Mouse (Mus musculus) embryo, embryonic 11 days (tissue): Measurements from ENCODE around the gene Pla2g7.
"Not testable (repeated sequence)": the region's sequence is repeated elsewhere in the genome, so short reads cannot be mapped to it uniquely, and the experiment has no call there.

ENCODE experiments used
- DNase-seq: peaks from one replicate; pipeline ENCODE4 v3.0.0-alpha.2; 2015

Pla2g7 gene

GRCm38 (mm10) chr17:43567992-43568888 is at the start of gene Pla2g7:
TSS of gene Pla2g7 (plus strand) at chr17:43568098.
- DNase-seq, result peak; percentile 71

DNA sequence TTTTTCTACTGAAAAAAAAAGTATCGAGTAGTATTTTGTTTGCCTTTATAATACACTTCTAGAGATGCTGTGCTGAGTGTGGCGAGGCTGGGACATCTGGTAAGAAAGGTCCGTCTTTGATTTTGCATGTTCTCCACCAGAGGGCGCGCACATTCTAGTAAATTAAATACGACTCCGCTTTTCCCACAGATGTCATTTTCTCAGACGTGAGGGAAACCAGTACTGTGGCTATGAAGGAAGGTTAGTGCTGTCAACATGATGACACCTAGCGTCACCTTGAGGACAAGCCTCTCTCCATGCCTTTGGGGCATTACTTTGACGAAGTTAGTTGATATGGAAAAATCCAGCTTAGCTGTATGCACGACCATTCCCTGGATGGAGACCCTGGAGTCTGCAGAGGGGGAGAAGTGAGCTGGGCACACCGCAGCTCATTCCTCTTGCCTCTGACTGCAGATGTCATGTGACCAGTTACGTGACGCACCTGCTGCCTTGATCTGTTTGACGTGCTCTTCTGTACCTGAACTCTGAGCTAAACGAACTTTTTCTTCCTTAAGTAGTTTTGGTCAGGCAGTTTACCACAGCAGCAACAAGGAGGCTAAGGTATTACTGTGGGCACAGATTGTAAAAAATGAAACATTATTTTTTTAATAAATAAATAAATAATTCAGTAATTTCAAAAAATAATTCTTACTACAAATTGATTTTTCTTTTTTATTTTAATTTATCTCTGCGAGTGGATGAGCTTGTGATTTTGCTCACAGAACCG is 49.1 kb upstream of the Pla2g7 start:
- DNase-seq, result peak; percentile 89

GRCm38 (mm10) chr17:43520166-43520565 is 47.7 kb upstream of the Pla2g7 start:
- no peak for DNase-seq

GRCm38 (mm10) chr17:43530507-43530906 is 37.4 kb upstream of the Pla2g7 start:
- DNase-seq, result no peak

DNA sequence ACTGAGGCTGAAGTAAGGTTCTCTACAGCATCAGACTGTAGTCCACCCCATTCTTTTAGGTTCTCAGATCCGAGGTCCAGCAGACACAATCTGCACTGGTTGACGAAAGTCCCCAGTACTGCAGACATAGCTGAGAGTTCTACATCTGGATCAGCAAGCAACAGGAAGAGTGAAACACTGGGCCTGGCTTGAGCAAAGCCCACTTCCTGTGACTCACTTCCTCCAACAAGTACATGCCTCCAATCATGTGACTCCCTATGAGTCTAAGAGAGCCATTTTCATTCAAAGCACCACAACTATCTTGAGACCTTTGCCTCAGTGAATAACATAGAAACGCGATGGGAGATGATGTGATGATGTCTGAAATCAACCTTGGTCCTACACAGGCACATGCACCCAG is 36.7 kb upstream of the Pla2g7 start:
- DNase-seq, result no peak

GRCm38 (mm10) chr17:43534362-43535222 is 33.3 kb upstream of the Pla2g7 start:
- peak; percentile 87 for DNase-seq

- DNase-seq, result not testable (repeated sequence)
Observed at GRCm38 (mm10) chr17:43536841-43537240, 31.1 kb upstream of the Pla2g7 start.

DNA sequence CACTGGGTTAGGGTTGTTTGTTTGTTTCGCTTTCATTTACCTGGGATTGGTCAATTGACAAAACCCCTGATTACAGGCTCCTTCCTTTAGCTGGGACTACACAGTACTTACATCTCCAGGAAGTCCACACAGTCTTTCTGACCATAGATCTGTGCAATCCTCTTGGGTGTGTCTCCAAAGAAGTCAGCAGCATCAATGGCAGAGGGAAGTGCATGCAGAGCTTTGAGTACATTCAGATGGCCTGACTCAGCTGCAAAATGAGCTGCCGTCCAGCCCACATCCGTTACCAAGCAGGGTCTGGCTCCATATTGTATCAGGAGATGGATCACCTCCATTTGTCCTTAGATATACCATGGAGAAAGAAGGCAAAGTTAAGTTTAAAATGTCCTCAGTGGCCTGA is 29.1 kb upstream of the Pla2g7 start:
- DNase-seq, result no peak

- no peak for DNase-seq
Observed at GRCm38 (mm10) chr17:43543539-43543938, 24.4 kb upstream of the Pla2g7 start, which contains the start of gene Ankrd66. TSS of gene Ankrd66 (minus strand) at chr17:43543639.

GRCm38 (mm10) chr17:43544040-43544439 is 23.9 kb upstream of the Pla2g7 start:
- no peak for DNase-seq

GRCm38 (mm10) chr17:43551122-43551630 is 16.7 kb upstream of the Pla2g7 start:
- DNase-seq, result peak; percentile 42

- DNase-seq, result no peak
Observed at GRCm38 (mm10) chr17:43554516-43555403, 13.1 kb upstream of the Pla2g7 start.

DNA sequence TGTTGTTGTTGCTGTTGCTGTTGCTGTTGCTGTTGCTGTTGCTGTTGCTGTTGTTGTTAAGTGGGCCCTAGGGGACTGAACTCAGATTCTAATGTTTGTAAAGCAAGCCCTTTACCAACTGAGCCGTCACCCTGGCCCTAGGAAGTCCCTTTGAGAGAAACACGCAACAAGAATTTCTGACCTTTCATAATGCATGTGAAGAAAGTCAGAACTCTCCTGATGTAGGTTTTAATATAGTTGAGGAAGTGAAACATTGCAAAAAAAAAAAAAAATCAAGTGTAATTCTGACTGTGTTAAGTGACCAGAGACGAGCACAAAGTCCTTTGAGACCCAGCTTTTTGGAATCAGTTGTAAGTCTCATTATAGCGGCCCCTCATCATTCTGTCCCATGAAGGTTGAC is 10.8 kb upstream of the Pla2g7 start:
- DNase-seq, result no peak

- peak; percentile 34 for DNase-seq
Observed at GRCm38 (mm10) chr17:43557541-43558090, 10.3 kb upstream of the Pla2g7 start.

DNA sequence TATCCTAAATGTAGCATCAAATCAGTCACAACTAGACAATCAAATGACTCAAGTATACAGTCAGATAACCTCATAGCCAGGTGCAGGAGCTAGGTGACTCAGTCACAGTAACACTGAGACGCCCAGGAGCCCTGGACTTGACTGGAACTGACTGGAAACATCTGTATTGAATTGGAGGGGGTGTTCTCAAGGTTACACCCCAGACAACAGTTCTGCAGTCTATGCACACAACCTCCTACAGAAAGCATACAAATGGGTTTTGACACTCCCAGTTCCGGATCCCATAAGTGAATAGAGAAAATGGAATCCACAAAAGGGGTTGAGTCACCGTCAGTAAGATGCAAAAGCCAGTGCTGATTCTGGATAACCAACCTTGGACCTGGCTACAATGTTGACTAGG is 9.2 kb upstream of the Pla2g7 start:
- DNase-seq, result no peak

DNA sequence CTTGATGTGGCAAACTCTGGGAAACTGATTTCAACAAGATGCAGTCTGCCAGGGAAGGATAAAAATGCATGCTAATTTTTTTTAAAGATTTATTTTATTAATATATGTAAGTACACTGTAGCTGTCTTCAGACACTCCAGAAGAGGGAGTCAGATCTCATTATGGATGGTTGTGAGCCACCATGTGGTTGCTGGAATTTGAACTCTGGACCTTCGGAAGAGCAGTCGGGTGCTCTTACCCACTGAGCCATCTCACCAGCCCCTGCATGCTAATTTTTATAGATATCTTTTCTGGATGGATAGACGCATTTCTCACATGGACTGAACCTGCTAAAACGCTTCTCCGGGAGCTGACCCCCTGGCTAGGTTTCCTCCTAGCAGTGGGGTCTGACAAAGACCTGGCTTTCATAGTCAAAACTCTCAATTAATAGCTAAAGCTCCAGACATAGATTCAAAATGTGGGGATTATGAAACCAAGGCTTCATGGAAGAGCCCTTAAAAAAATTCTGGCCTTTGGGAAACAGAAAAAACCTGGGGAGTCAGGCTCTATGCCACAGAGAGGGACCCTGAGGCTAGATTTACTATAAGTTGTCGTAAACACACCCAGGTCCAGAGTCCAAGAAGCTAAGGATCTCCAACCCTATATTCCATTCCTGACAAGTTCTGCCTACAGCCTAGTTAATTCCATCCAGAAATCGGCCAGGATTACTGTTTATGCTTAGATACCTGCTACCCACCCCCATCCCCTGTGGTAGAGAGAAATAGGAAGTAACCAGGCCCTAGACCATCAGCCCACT is 4.5 kb upstream of the Pla2g7 start:
- no peak for DNase-seq

- DNase-seq, result peak; percentile 38
Observed at GRCm38 (mm10) chr17:43567593-43567991, 306 bp upstream of the Pla2g7 start.

DNA sequence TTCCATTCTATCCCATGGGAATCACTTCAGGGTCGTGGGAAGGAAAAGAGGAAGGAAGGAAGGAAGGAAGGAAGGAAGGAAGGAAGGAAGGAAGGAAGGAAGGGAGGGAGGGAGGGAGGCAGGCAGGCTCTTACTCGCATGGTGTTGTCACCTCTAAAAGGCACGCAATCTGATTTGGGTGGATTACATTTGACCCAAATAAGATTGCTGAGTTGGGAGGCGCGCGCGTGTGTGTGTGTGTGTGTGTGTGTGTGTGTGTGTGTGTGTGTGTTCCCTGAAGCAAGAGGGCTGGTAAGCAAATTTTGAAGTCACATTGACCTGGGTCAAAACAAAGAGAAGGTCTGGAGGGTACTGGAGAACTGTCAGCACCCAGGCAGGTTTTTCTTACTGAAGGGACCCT is 1.4 kb downstream of the Pla2g7 start:
- no peak for DNase-seq

GRCm38 (mm10) chr17:43573624-43574073 is 5.8 kb downstream of the Pla2g7 start:
- no peak for DNase-seq

GRCm38 (mm10) chr17:43580456-43580855 is 12.6 kb downstream of the Pla2g7 start:
- no peak for DNase-seq
